Mouse (Mus musculus) spleen, adult 18-20 months (tissue): ENCODE measurements at regions not wholly inside any gene's neighbourhood (a gene's known extent, or its start where the extent isn't known, plus 50 kb on each side); places are given as distances from the start of the nearest gene placed in this dataset.

Experiments used
- DNase-seq, 2 experiments: peaks; one replicate each; pipeline ENCODE4 v3.0.0; 2022; ENCODE audit warnings: mixed read lengths in 2 of 2

GRCm38 (mm10) chr7:70217137-70217536 is 149.4 kb downstream of the Nr2f2 start:
- DNase-seq, result no peak

- no peak for DNase-seq
Measured at GRCm38 (mm10) chr7:70213970-70214520, 152.5 kb downstream of the Nr2f2 start.

- no peak for DNase-seq
Measured at GRCm38 (mm10) chr7:70205900-70206299, 160.6 kb downstream of the Nr2f2 start.

GRCm38 (mm10) chr7:70200188-70200587 is 166.3 kb downstream of the Nr2f2 start:
- DNase-seq, result no peak

GRCm38 (mm10) chr7:70178956-70179355 is 187.6 kb downstream of the Nr2f2 start:
- DNase-seq, result no peak

- DNase-seq, result no peak
Measured at GRCm38 (mm10) chr7:70178006-70178405, 188.5 kb downstream of the Nr2f2 start.

- DNase-seq, result no peak
Measured at GRCm38 (mm10) chr7:70176686-70177259, 189.8 kb downstream of the Nr2f2 start.

- DNase-seq, result no peak
Measured at GRCm38 (mm10) chr7:70176086-70176485, 190.4 kb downstream of the Nr2f2 start.

GRCm38 (mm10) chr7:70172431-70172830 is 194.1 kb downstream of the Nr2f2 start:
- DNase-seq, result no peak

GRCm38 (mm10) chr7:70171456-70171855 is 195.1 kb downstream of the Nr2f2 start:
- no peak for DNase-seq

- no peak for DNase-seq
Measured at GRCm38 (mm10) chr7:70168080-70168479, 198.5 kb downstream of the Nr2f2 start.

- DNase-seq, result no peak
Measured at GRCm38 (mm10) chr7:70166081-70166480, 200.5 kb downstream of the Nr2f2 start.

GRCm38 (mm10) chr7:70165501-70165900 is 201.0 kb downstream of the Nr2f2 start:
- no peak for DNase-seq

- DNase-seq, result no peak
Measured at GRCm38 (mm10) chr7:70164691-70165193, 201.8 kb downstream of the Nr2f2 start.

- no peak for DNase-seq
Measured at GRCm38 (mm10) chr7:70158531-70158930, 208.0 kb downstream of the Nr2f2 start.

- DNase-seq, result no peak
Measured at GRCm38 (mm10) chr7:70144726-70145271, 221.7 kb downstream of the Nr2f2 start.

GRCm38 (mm10) chr7:70136837-70137236 is 229.7 kb downstream of the Nr2f2 start:
- no peak for DNase-seq

- DNase-seq, result no peak
Measured at GRCm38 (mm10) chr7:70135416-70135815, 231.1 kb downstream of the Nr2f2 start.

GRCm38 (mm10) chr7:70129963-70130362 is 236.6 kb downstream of the Nr2f2 start:
- DNase-seq, result no peak

GRCm38 (mm10) chr7:70122818-70123217 is 243.7 kb downstream of the Nr2f2 start:
- DNase-seq, result no peak

- DNase-seq, result no peak
Measured at GRCm38 (mm10) chr7:70119517-70119916, 247.0 kb downstream of the Nr2f2 start.

GRCm38 (mm10) chr7:70118971-70119370 is 247.6 kb downstream of the Nr2f2 start:
- DNase-seq, result no peak

GRCm38 (mm10) chr7:70117930-70118922 is 248.3 kb downstream of the Nr2f2 start:
- no peak for DNase-seq
